Mouse (Mus musculus) heart, embryonic 11.5 days (tissue): ENCODE results near the gene Cntn5. TPM values are rescaled to one million over a fixed set of nuclear protein-coding genes. Genes with fewer than 3 reads are reported as not detected.

Source experiments
- ATAC-seq: fragments of 200-750 bp; cut with Nextera tagmentation; replicated peaks from 2 replicates; pipeline ENCODE4 v1.8.0; 2017; ENCODE audit warnings: moderate library complexity; ENCODE audit not compliant: insufficient number of reproducible peaks, low FRiP score, low TSS enrichment
- H3K27ac ChIP-seq: fragments of 300-500 bp; sonication (generic); 2 replicates; pipeline ENCODE4 v1.5.1; 2014; ENCODE audit warnings: mild to moderate bottlenecking, low read depth, low read length
- H3K27me3 ChIP-seq: fragments of 300-500 bp; sonication (generic); 2 replicates; pipeline ENCODE4 v1.6.1; 2014; ENCODE audit warnings: mild to moderate bottlenecking, low read length, mixed read lengths; ENCODE audit not compliant: control insufficient read depth, insufficient read depth
- H3K36me3 ChIP-seq: fragments of 300-500 bp; sonication (generic); 2 replicates; pipeline ENCODE4 v1.6.1; 2014; ENCODE audit warnings: mild to moderate bottlenecking, low read length, moderate library complexity, mixed read lengths; ENCODE audit not compliant: control insufficient read depth, insufficient read depth
- H3K4me1 ChIP-seq: fragments of 300-500 bp; sonication (generic); 2 replicates; pipeline ENCODE4 v1.6.1; 2014; ENCODE audit warnings: low read length; ENCODE audit not compliant: control insufficient read depth, insufficient read depth
- H3K4me2 ChIP-seq: fragments of 300-500 bp; sonication (generic); 2 replicates; pipeline ENCODE4 v1.6.1; 2014; ENCODE audit warnings: mild to moderate bottlenecking, moderate library complexity
- H3K4me3 ChIP-seq: fragments of 300-500 bp; sonication (generic); 2 replicates; pipeline ENCODE4 v1.5.1; 2014; ENCODE audit warnings: low read depth, low read length
- H3K9ac ChIP-seq: fragments of 300-500 bp; sonication (generic); 2 replicates; pipeline ENCODE4 v1.6.1; 2014; ENCODE audit warnings: mild to moderate bottlenecking, low read depth, low read length, moderate library complexity
- H3K9me3 ChIP-seq: fragments of 300-500 bp; sonication (generic); replicated peaks from 2 replicates; pipeline ENCODE4 v1.6.1; 2016; ENCODE audit warnings: low read length; ENCODE audit not compliant: control insufficient read depth
- WGBS: fragments of 180-500 bp; shearing (Covaris S2); extraction: QIAGEN DNeasy Blood & Tissue Kit; methylation state at CpG from one replicate; pipeline ENCODE4 v1.1.7; 2014; ENCODE audit not compliant: insufficient replicate concordance; 5-methylcytosine and 5-hydroxymethylcytosine counted together
- polyA plus RNA-seq: library from polyadenylated mRNA; unstranded; fragments of >200 nt; fragmentation: Nextera tagmentation; extraction: Ambion mirVana; gene quantifications from 2 replicates; pipeline ENCODE4 v1.2.1, GENCODE M21; 2014

Gene Cntn5
- 0.20 TPM in 1 of 2 replicates, not detected in the other for polyA plus RNA-seq

DNA sequence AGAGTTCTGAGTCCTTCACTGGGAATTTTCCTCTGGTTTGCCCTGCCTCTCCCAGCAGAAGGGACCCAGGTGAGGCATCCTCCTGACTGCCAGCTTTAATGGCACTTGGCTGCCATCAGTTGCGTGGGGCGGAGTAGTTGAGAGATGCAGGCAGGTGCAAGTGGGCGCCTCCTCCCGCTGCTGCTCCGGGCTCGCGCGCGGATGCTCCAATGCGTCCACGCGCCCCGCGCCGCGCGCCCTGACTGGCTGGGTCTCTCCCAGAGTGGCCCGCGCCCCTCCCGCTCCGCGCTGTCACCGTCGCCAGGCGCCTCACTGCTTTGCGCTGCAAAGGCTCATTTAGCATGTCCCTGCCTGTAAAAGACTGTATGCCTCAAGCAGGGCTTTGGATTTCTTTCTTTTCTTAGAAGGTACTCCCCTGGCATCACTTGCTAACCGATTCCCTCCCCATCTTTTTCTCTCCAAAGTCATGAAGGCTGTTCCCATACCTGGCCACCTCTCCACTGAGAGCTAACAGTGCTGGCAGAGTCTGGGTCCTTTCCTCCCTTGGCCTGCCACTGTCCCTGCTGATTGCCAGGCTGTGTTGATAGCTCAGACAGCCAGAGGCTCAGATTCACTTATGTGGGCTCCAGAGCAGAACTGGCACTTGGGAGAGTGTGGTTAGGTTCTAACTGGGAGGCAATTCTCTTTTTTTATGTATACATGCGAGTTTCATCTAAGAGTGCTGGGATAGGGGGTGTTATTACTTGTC lies at the start of gene Cntn5:
Cntn5 (minus strand) TSS at position 160 of the 748 bp plus-strand sequence.
- Histone ChIP-seq H3K27ac (no peak within 1 kb of the TSS), H3K9me3 (no peaks in the 10 kb centered on the region), H3K4me2 (peak within 1 kb of the TSS; percentile 65), H3K4me3 (peak within 1 kb of the TSS; percentile 34), H3K9ac (no peak within 1 kb of the TSS), H3K36me3 (no peaks in the 10 kb centered on the region), H3K27me3 (peaks cover 7% of the 10 kb centered on the region; the same call in 1 of the 2 replicates), H3K4me1 (no peaks in the 10 kb centered on the region)
- ATAC-seq: 0 out of 2 replicates have a peak, but pooled peaks have one; percentile 22
- 3% methylated on average over 28 of the region's 28 CpGs for WGBS

DNA sequence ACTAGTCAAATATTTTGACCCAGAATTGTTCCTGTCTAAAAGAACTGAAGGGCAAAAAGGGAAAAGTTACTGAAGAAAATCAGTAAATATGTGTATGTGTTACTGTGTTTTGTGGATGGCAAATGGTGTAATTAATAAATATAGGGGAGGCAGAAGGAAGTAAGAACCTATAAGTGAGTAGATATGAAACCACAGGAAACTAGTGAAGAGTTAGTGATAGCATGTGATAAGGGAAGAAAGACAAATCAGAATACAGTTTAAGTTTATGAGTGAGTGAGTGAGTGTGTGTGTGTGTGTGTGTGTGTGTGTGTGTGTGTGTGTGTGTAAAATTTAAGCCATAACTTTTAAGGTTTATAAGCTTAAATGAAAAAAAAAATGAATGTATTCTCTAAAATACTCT lies 45.9 kb upstream of the Cntn5 start:
- no peaks in the 10 kb centered on the region for H3K36me3 ChIP-seq
- no peak overlapping the region for H3K9ac ChIP-seq
- H3K9me3 ChIP-seq: no peaks in the 10 kb centered on the region
- H3K27me3 ChIP-seq: no peaks in the 10 kb centered on the region
- no peak for ATAC-seq
- no peaks in the 10 kb centered on the region for H3K4me1 ChIP-seq
- no peak overlapping the region for H3K4me3 ChIP-seq
- H3K4me2 ChIP-seq: no peak overlapping the region
- H3K27ac ChIP-seq: no peak overlapping the region

DNA sequence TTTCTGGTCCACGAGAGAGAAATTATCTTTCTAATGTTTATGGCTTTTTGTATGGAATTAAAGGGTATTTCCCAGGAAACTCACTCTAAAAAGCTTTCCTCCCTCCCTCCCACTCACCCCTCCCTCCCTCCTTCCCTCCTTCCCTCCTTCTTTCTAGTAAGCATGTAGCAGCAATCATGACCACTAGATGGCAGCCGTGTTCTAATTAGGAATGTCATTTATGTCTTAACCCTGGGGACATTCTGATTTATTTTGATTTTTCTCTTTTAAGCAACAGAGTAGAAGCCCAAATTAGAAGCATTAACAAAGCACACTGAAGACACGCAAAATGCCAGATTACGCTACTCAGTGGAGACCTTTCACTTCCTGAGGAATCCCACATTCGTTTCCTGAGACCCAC lies 5.0 kb upstream of the Cntn5 start:
- H3K9ac ChIP-seq: no peak overlapping the region
- H3K27ac ChIP-seq: no peak overlapping the region
- 32% methylated on average over 5 of the region's 5 CpGs for WGBS
- H3K36me3 ChIP-seq: no peaks in the 10 kb centered on the region
- no peaks in the 10 kb centered on the region for H3K9me3 ChIP-seq
- H3K4me3 ChIP-seq: no peak overlapping the region
- no peaks in the 10 kb centered on the region for H3K4me1 ChIP-seq
- no peak for ATAC-seq
- H3K27me3 ChIP-seq: peaks cover 2% of the 10 kb centered on the region; the same call in 1 of the 2 replicates
- H3K4me2 ChIP-seq: no peak overlapping the region

GRCm38 (mm10) chr9:10905696-10906095 lies 1.1 kb upstream of the Cntn5 start:
- Histone ChIP-seq H3K4me2 (no peak overlapping the region), H3K4me1 (no peaks in the 10 kb centered on the region), H3K9me3 (no peaks in the 10 kb centered on the region), H3K27ac (no peak overlapping the region), H3K27me3 (peaks cover 7% of the 10 kb centered on the region; the same call in 1 of the 2 replicates), H3K4me3 (no peak overlapping the region), H3K36me3 (no peaks in the 10 kb centered on the region), H3K9ac (no peak overlapping the region)
- ATAC-seq: no peak
- WGBS: 78% methylated on average over 9 of the region's 9 CpGs

DNA sequence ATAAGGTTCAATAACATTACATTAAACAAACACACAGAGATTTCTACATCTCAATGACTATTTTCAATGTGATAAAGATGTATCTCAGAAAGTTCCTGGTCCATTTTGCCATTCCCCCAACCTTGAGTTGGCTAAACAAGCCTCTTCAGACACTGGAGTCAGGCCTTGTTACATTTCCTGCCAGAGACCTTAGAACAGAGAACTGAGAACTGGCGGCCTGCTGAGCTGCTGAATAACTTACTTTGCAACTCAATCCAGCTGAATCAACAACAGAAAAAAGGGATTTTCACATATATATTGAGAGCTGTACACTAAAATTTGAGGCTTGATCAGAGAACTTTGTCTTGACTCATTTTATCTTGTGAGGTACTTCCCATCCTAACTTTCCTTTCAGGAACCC lies 24.8 kb downstream of the Cntn5 start:
- H3K36me3 ChIP-seq: no peaks in the 10 kb centered on the region
- no peak overlapping the region for H3K4me2 ChIP-seq
- H3K4me1 ChIP-seq: no peaks in the 10 kb centered on the region
- no peaks in the 10 kb centered on the region for H3K9me3 ChIP-seq
- no peaks in the 10 kb centered on the region for H3K27me3 ChIP-seq
- H3K9ac ChIP-seq: no peak overlapping the region
- no peak overlapping the region for H3K4me3 ChIP-seq
- WGBS: 52% methylated on average over 1 of the region's 1 CpGs
- no peak overlapping the region for H3K27ac ChIP-seq
- ATAC-seq: no peak

DNA sequence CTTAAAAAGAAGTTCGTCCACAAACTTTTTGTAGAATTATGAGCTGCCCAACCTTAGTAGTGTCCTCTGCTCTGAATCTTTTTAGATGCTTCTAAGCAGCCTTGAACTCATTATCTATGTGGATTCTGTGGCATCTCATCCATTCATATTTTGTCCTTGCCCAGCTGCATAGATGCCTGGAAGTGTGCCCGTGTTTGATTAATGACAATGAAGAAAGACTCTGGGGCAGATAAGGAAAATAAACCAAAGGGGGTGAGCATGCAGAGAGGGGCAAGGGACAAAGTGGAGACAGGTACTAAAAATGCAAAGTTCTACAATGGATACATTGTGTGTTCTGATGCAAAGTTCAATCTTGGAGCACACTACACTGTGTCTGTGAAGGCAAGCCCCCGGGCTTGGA lies 30.7 kb downstream of the Cntn5 start:
- Histone ChIP-seq H3K9me3 (no peaks in the 10 kb centered on the region), H3K4me3 (no peak overlapping the region), H3K27ac (no peak overlapping the region), H3K27me3 (no peaks in the 10 kb centered on the region), H3K4me2 (no peak overlapping the region), H3K36me3 (no peaks in the 10 kb centered on the region), H3K9ac (no peak overlapping the region), H3K4me1 (no peaks in the 10 kb centered on the region)
- no peak for ATAC-seq
- WGBS: 71% methylated on average over 3 of the region's 3 CpGs

- Histone ChIP-seq H3K4me1 (no peaks in the 10 kb centered on the region), H3K4me2 (no peak overlapping the region), H3K27me3 (no peaks in the 10 kb centered on the region), H3K27ac (no peak overlapping the region), H3K9ac (no peak overlapping the region), H3K36me3 (no peaks in the 10 kb centered on the region), H3K9me3 (no peaks in the 10 kb centered on the region), H3K4me3 (no peak overlapping the region)
- WGBS: 87% methylated on average over 3 of the region's 3 CpGs
- no peak for ATAC-seq
These were observed 48.2 kb downstream of the Cntn5 start for GRCm38 (mm10) chr9:10856204-10856892.

DNA sequence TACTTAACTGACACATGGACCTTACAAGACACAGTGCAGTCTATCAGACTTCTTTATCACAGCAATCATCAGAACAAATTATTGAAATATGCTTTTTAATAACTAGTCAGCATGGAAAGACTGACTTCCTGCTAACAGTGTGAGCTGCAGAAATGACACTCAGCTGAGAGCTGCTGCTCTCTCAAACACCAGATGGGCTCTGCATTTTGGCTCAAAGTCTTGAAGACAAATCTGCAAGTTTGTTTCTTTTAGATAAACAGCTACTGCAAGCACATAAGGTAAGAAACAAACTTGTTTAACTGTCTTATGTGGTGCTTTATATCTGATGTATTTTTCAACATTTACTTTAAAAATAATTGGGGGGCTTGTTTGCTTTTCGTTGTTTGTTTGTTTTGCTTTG lies 87.9 kb downstream of the Cntn5 start:
- H3K27ac ChIP-seq: no peak overlapping the region
- no peaks in the 10 kb centered on the region for H3K9me3 ChIP-seq
- H3K4me3 ChIP-seq: no peak overlapping the region
- no peak overlapping the region for H3K4me2 ChIP-seq
- no peak overlapping the region for H3K9ac ChIP-seq
- H3K27me3 ChIP-seq: no peaks in the 10 kb centered on the region
- WGBS: 64% methylated on average over 1 of the region's 1 CpGs
- H3K4me1 ChIP-seq: no peaks in the 10 kb centered on the region
- H3K36me3 ChIP-seq: no peaks in the 10 kb centered on the region
- ATAC-seq: no peak
